Mouse (Mus musculus): ENCODE data around the gene Ssr1. TPM values are rescaled to one million over a fixed set of nuclear protein-coding genes. Genes with fewer than 3 reads are reported as not detected.

Gene Ssr1
- 100 to 1,000 TPM in 1 of 4 experiments, 10 to 100 TPM in 3; 92.0 to 103 (median 98.7) TPM for total RNA-seq (2022)

- DNase-seq (ENCODE audit: low spot score in 2 of 2) = peak; percentile 89 to 92
These were observed at the start of gene Ssr1 for GRCm38 (mm10) chr13:37993704-37994404. Gene Ssr1, minus strand, starts transcription at chr13:37994217.

DNA sequence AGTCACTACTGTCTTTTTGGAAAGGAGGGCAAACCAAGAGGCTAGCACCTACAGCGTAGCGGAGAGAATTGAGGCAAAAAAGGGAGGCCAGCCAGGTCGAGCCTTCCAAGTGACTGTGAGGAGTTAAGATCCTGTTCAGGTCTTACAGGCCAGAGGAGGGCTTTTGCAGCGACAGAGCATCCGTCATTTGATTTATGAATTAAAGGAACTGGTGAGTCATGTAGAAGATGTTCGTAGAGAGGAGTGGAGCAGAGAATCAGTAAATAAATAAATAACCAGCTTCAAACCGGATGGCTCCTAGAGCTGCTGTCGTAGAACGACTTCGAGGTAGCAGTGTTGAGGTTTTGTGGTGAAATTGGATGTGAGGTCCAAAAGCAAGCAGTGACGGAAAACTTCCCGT, 43.8 kb upstream of the Ssr1 start:
- no peak for DNase-seq (ENCODE audit: low spot score in 2 of 2)

DNA sequence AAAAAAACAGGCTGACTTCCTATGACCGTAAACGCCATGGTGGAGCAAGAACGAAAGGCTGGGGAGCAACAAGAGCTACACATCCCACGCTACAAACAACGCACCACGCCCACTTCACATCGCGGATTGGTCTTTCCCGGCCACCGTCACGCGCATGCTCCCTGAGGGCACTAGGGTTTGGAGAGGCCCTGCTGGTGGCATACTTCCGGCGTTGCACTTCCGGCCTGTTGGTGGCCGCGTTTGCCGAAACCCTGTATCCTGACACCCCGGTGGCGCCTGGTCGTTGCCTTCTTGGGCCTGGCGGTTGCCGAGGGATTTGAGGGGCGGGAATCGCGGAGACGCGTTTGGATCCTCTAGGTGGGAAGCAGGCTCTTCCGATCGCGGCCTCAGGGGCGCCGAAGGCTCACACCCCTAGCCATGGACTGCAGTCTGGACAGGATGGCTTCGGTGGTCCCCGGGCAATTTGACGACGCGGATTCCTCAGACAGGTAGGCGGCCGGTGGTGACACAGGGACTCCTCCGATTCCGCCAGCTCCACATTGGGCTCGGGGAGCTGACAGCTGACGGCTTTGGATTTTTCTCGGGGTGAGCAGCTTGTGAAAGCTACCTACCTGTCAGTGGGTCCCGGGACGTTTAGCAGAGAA, 43.1 kb upstream of the Ssr1 start, which contains the start of gene Cage1:
Gene Cage1 (minus strand): TSS at position 26 of the 644 bp plus-strand sequence.
- DNase-seq (ENCODE audit: low spot score in 2 of 2) = peak; percentile 96 to 98

- no peak for DNase-seq (ENCODE audit: low spot score in 2 of 2)
These were observed 42.5 kb upstream of the Ssr1 start, which contains the start of gene Riok1 for GRCm38 (mm10) chr13:38036343-38037043. Gene Riok1, plus strand, starts transcription at chr13:38036995.

- DNase-seq (ENCODE audit: low spot score in 2 of 2) = no peak
These were observed 34.4 kb upstream of the Ssr1 start for GRCm38 (mm10) chr13:38028407-38028806.

GRCm38 (mm10) chr13:38027618-38028248, 33.7 kb upstream of the Ssr1 start:
- DNase-seq (ENCODE audit: low spot score in 2 of 2) = no peak

DNA sequence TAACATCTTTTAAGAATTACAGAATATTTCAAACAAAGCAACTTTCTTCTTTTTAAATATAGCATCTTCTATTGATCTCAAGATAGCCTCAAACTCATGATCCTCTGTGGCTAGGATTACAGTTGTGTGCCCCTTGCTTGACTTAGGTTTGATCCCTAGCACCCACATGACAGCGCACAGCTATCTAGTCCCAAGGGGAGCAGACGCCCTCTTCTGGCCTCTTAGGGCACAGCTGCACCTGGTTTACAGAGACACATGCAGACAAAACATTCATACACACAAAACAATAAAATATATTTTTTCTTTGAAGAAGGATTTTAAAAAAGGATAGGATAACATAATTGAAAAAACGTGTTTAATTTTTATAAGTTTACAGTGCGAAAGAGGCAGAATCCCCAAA, 31.9 kb upstream of the Ssr1 start:
- DNase-seq (ENCODE audit: low spot score in 2 of 2) = no peak

DNA sequence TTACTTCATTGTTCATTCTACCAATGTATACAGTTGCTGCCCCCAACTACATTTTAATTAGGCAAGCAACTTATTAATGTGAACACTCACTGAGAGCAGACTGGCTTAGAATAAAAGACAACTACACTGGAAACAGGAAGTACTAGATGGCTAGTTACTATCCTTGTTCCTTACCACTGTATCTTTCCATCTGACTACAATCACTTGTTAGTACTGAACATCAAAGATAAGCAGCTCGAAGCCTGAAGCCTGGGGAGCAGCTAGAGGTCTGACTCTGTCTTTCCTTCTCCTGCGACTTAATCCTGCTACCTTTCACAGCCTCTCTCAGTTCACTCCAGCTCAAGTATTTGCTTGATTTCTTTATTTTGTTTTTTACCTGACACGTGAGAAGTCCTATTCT, 24.8 kb upstream of the Ssr1 start:
- DNase-seq (ENCODE audit: low spot score in 2 of 2) = no peak

DNA sequence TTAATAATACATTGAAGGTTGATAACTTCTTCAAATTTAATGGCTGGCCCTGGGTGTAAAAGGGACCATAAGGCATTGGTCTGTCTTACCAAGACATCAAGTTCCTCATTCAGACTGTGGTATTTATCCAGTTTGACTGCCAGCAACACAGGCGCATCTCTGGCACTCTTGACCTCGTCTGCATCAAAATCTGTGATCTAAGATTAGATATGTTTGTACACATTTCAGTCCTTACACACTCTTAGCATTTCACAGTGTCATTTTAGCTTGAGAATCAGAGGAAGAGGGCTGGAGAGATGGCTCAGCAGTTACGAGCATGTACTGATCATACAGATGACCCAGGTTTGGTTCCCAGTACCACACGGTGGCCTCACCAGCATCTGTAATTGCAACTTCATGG, 21.6 kb upstream of the Ssr1 start:
- no peak for DNase-seq (ENCODE audit: low spot score in 2 of 2)

DNA sequence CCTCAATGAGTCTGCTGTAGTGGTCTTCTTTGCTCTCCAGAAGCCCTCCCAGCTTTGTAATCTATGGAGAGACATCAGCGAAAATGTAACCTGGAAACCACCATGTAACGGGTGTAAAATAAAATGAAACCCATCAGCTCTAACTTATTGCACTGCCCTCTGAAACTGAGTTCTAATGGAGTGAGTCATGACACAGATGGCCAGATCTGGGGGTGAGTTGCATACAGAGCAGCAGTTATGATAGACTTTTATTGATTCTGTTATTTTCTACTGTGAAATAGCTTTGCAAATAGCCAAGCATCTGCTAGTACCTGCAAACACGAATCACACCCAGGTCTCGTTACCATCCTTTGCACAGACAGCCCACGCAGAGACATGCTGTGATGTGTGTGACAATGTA, 18.4 kb upstream of the Ssr1 start:
- DNase-seq (ENCODE audit: low spot score in 2 of 2) = no peak

DNA sequence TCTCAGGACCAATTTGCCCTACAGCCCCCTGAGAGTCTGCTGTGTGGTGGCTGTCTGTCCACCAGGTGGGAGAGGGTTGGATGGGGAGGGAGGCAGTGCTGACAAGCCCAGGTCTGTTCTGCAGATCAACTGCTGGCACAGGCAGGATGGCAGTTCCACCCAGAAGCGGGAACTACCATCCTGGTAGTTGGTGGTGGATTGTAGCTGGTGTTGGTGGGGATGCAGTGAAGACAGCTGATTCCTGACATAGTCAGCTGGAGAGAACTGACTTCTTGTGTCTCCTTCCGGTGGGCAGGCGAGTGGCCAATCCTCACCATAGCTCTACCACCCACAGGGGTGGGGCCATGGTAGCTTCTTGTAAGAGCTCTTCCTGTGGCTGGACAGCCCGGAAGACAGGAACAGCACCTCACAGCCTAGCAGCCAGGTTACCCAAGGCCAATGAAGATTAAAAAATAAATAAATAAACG, 16.5 kb upstream of the Ssr1 start:
- DNase-seq (ENCODE audit: low spot score in 2 of 2) = no peak

DNA sequence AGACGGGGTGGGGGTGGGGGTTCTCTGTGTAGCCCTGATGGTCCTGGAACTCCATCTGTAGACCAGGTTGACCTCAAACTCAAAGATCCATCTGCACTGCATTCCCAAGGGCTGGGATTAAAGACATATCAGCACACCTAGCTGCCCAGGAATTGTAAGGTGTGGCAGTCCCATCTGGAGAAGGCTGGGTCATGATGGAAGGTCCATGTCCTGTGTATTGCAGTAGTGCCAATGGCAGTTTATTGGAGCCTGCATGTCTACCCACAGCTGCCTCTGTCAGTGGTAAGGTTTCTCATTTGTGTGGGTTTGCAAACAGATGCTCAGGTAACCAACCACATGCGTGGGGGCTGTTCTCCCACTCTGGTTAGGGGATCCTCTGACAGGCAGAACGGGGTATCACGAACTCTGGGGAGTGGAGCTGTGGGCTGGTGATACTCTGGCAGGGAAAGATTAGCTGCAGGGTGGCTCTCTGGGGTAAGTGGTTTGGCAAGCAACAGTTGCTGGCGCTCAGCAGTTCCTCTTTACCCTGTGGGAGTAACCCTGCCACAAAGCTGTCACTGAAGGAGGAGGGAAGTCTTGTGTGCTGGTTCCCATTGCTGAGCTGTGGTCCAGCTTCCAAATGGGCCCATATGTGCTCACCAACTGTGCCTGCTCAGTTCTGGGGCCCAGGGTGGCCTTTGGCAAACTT, 15.8 kb upstream of the Ssr1 start:
- DNase-seq (ENCODE audit: low spot score in 2 of 2) = no peak

DNA sequence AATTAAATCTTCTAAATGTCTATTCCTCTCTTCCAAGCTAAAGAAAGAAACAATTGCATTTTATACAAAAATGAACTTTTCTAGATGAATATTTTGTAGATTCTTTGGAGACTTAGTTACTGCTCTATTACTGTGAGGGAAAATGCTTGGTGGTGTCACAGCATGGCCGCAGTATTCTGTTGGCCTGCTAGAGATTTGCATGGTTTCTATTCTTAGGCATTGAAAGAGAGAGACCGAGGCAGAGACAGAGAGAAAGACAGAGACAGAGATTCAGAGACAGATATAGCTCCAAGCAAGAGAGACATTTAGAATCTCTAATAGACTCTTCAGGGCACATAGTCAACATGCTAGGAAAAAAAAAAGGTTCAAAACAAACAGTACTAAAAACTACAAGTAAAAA, 14.0 kb upstream of the Ssr1 start:
- DNase-seq (ENCODE audit: low spot score in 2 of 2) = no peak

GRCm38 (mm10) chr13:38002461-38002860, 8.4 kb upstream of the Ssr1 start:
- DNase-seq (ENCODE audit: low spot score in 2 of 2) = no peak

GRCm38 (mm10) chr13:37999713-38000112, 5.7 kb upstream of the Ssr1 start:
- no peak for DNase-seq (ENCODE audit: low spot score in 2 of 2)

GRCm38 (mm10) chr13:37994405-37994749, 360 bp upstream of the Ssr1 start:
- DNase-seq (ENCODE audit: low spot score in 2 of 2) = no peak

DNA sequence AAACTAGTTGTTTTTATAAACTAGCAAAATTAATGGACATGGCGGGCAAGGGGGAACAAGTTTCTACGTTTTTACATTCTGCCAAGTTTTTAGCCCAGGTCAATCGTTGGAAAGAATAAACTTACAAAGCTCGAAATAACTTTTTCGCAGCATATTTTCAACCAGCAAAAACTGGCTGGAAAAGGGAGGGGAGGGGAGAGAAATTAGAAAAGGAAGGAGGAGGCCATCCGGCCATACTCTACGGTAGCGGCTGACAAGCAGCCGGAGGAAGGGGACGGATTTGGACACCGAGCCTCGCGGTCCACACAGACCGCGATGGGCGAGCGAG, 677 bp downstream of the Ssr1 start:
- DNase-seq (ENCODE audit: low spot score in 2 of 2) = no peak

DNA sequence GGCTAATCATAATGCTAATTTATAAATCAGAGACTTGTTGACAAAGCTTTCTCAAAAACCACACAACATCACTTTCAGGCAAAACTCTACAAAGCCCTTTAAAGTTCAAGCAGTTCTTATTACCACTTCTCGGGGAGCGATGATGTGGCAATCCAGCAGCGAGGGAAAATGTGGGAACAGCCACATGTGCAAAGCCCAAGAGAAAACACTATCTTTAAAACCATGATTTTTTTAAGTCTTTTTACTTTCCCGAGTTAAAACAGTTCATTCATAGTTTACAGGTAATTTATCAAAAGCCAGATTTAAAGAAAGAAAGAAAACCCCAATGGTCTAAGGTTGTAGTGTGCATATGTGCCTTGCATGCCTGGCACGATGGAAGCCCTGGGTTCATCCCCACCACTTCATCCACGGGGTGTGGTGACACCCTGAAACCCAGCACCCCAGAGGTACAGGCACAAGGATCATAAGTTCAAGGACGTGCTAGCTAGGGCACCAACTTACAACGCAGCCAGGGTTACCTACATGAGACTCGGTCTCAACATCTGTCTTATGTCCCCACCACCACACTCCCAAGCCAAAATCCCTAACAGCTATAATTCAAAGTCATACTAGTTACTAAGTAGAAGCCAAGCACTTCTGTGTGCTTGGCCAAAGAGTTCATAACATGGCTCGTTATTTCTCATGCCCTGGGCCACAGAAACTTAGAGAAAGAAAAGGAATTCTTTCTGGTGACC, 1.2 kb downstream of the Ssr1 start:
- DNase-seq (ENCODE audit: low spot score in 2 of 2) = no peak

DNA sequence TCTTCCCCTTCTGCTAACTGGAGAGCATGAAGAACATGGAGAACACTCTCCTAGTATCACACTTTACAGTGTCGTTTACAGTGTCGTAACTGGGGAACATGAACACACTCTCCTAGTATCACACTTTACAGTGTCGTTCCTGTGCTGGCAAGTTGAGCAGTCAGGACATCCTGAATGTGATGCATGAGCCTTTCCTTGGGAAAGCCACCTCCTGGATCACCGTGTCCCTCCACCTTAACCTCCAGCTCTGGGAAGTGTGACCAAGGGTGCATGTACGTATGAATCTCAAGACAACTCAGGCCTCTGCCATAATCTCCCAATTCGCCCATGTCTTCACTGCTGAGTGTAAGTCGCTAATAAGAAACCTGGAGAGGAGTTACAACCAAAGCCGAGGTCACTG, 4.3 kb downstream of the Ssr1 start:
- DNase-seq (ENCODE audit: low spot score in 2 of 2) = no peak

- DNase-seq (ENCODE audit: low spot score in 2 of 2) = no peak
These were observed 7.9 kb downstream of the Ssr1 start for GRCm38 (mm10) chr13:37986166-37986565.

GRCm38 (mm10) chr13:37981063-37981462, 13.0 kb downstream of the Ssr1 start:
- DNase-seq (ENCODE audit: low spot score in 2 of 2) = no peak

Data from layer of hippocampus, adult 8-10 months (tissue).